Mouse (Mus musculus) midbrain, embryonic 16.5 days (tissue): ENCODE data around the gene Gm49369. TPM values are rescaled to one million over a fixed set of nuclear protein-coding genes. Genes with fewer than 3 reads are reported as not detected.
A peak's percentile ranks its signal among the peaks of the same experiment; 100 is the strongest.

Source experiments
- ATAC-seq: fragments of 200-750 bp; cut with Nextera tagmentation; 2 replicates; pipeline ENCODE4 v1.8.0; 2017; ENCODE audit warnings: moderate TSS enrichment
- H3K27ac ChIP-seq: fragments of 300-500 bp; sonication (generic); 2 replicates; pipeline ENCODE4 v1.5.1; 2014; ENCODE audit warnings: mild to moderate bottlenecking, low read length, mixed read lengths
- H3K27me3 ChIP-seq: fragments of 300-500 bp; sonication (generic); 2 replicates; pipeline ENCODE4 v1.6.1; 2014; ENCODE audit warnings: low read depth, low read length, mixed read lengths; ENCODE audit not compliant: control insufficient read depth, insufficient read depth
- H3K36me3 ChIP-seq: fragments of 300-500 bp; sonication (generic); 2 replicates; pipeline ENCODE4 v1.6.1; 2014; ENCODE audit warnings: mild to moderate bottlenecking, low read length, moderate library complexity, mixed read lengths; ENCODE audit not compliant: control insufficient read depth, insufficient read depth
- H3K4me1 ChIP-seq: fragments of 300-500 bp; sonication (generic); 2 replicates; pipeline ENCODE4 v1.6.1; 2014; ENCODE audit warnings: mild to moderate bottlenecking, low read length, mixed read lengths; ENCODE audit not compliant: control insufficient read depth, insufficient read depth
- H3K4me2 ChIP-seq: fragments of 300-500 bp; sonication (generic); 2 replicates; pipeline ENCODE4 v1.6.1; 2014; ENCODE audit warnings: mild to moderate bottlenecking, low read length, mixed read lengths
- H3K4me3 ChIP-seq: fragments of 300-500 bp; sonication (generic); 2 replicates; pipeline ENCODE4 v1.5.1; 2014; ENCODE audit warnings: low read depth, mild to moderate bottlenecking, low read length, moderate library complexity, mixed read lengths
- H3K9ac ChIP-seq: fragments of 300-500 bp; sonication (generic); 2 replicates; pipeline ENCODE4 v1.6.1; 2014; ENCODE audit warnings: low read depth, low read length, mixed read lengths
- H3K9me3 ChIP-seq: fragments of 300-500 bp; sonication (generic); replicated peaks from 2 replicates; pipeline ENCODE4 v1.6.1; 2014; ENCODE audit warnings: mild to moderate bottlenecking, low read length, mixed read lengths; ENCODE audit not compliant: control insufficient read depth, poor library complexity, severe bottlenecking
- WGBS: fragments of 180-500 bp; shearing (Covaris S2); extraction: QIAGEN DNeasy Blood & Tissue Kit; methylation state at CpG from one replicate; pipeline ENCODE4 v1.1.7; 2014; 5-methylcytosine and 5-hydroxymethylcytosine counted together
- polyA plus RNA-seq: library from polyadenylated mRNA; unstranded; fragments of >200 nt; fragmentation: Nextera tagmentation; extraction: Ambion mirVana; gene quantifications from 2 replicates; pipeline ENCODE4 v1.2.1, GENCODE M21; 2015

Gene Gm49369
- polyA plus RNA-seq, 1 experiment from 2014 or later: 2.5 TPM

- Histone ChIP-seq H3K9me3 (no peaks in the 10 kb centered on the region), H3K27ac (no peak overlapping the region), H3K36me3 (peaks cover 61% of the 10 kb centered on the region), H3K4me2 (no peak overlapping the region), H3K27me3 (no peaks in the 10 kb centered on the region), H3K4me3 (no peak overlapping the region), H3K9ac (no peak overlapping the region), H3K4me1 (no peaks in the 10 kb centered on the region)
- 90% methylated on average over 6 of the region's 6 CpGs for WGBS
- no peak for ATAC-seq
Observed at GRCm38 (mm10) chr7:142379186-142379585, 3.3 kb downstream of the Gm49369 start.

- H3K4me3 ChIP-seq: no peak overlapping the region
- H3K4me2 ChIP-seq: no peak overlapping the region
- no peak overlapping the region for H3K27ac ChIP-seq
- WGBS: 92% methylated on average over 14 of the region's 14 CpGs
- peaks cover 9% of the 10 kb centered on the region for H3K27me3 ChIP-seq
- no peak overlapping the region for H3K9ac ChIP-seq
- no peak for ATAC-seq
- H3K4me1 ChIP-seq: no peaks in the 10 kb centered on the region; the same call in 1 of the 2 replicates
- no peaks in the 10 kb centered on the region for H3K9me3 ChIP-seq
- peaks cover 54% of the 10 kb centered on the region for H3K36me3 ChIP-seq
Observed at GRCm38 (mm10) chr7:142377233-142377925, 5.1 kb downstream of the Gm49369 start.

- no peak for ATAC-seq
- no peak overlapping the region for H3K9ac ChIP-seq
- H3K4me1 ChIP-seq: peaks cover 3% of the 10 kb centered on the region; the same call in 1 of the 2 replicates
- peaks cover 18% of the 10 kb centered on the region for H3K27me3 ChIP-seq
- no peaks in the 10 kb centered on the region for H3K9me3 ChIP-seq
- no peak overlapping the region for H3K27ac ChIP-seq
- no peak overlapping the region for H3K4me2 ChIP-seq
- H3K36me3 ChIP-seq: peaks cover 46% of the 10 kb centered on the region
- 85% methylated on average over 4 of the region's 4 CpGs for WGBS
- no peak overlapping the region for H3K4me3 ChIP-seq
Observed at GRCm38 (mm10) chr7:142376096-142376495, 6.4 kb downstream of the Gm49369 start.

DNA sequence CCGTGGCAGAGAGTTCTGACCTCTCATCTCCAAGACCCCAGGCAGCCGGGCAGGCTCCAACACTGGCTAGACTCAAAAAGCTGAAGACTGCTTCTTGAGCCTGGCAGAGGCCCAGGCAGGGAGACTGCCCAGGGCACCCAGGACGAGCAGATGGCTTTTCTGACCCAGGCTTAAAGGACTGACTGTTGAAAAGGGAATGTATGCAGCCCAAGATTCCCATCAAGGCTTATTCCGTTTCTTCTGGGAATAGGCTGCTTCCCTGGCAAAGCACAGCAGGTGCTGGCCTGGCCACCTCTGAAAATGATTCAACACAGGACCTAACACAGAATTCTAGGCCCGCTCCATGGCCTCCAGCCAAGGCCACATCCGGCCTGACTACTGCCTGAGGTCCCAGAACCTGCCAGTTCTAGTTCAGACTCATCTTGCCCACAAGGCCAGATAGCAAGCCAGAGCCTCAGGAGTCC is 7.2 kb downstream of the Gm49369 start:
- Histone ChIP-seq H3K4me1 (peaks cover 3% of the 10 kb centered on the region; the same call in 1 of the 2 replicates), H3K27me3 (peaks cover 24% of the 10 kb centered on the region), H3K36me3 (peaks cover 38% of the 10 kb centered on the region), H3K9ac (no peak overlapping the region), H3K27ac (no peak overlapping the region), H3K4me3 (no peak overlapping the region), H3K9me3 (no peaks in the 10 kb centered on the region), H3K4me2 (no peak overlapping the region)
- 77% methylated on average over 6 of the region's 6 CpGs for WGBS
- no peak for ATAC-seq

GRCm38 (mm10) chr7:142374413-142375015 is 8.0 kb downstream of the Gm49369 start:
- H3K4me1 ChIP-seq: peaks cover 3% of the 10 kb centered on the region; the same call in 1 of the 2 replicates
- peaks cover 28% of the 10 kb centered on the region for H3K27me3 ChIP-seq
- no peak overlapping the region for H3K27ac ChIP-seq
- ATAC-seq: no peak
- no peaks in the 10 kb centered on the region for H3K9me3 ChIP-seq
- no peak overlapping the region for H3K4me3 ChIP-seq
- no peak overlapping the region for H3K9ac ChIP-seq
- peaks cover 31% of the 10 kb centered on the region for H3K36me3 ChIP-seq
- H3K4me2 ChIP-seq: no peak overlapping the region
- WGBS: 93% methylated on average over 5 of the region's 5 CpGs

DNA sequence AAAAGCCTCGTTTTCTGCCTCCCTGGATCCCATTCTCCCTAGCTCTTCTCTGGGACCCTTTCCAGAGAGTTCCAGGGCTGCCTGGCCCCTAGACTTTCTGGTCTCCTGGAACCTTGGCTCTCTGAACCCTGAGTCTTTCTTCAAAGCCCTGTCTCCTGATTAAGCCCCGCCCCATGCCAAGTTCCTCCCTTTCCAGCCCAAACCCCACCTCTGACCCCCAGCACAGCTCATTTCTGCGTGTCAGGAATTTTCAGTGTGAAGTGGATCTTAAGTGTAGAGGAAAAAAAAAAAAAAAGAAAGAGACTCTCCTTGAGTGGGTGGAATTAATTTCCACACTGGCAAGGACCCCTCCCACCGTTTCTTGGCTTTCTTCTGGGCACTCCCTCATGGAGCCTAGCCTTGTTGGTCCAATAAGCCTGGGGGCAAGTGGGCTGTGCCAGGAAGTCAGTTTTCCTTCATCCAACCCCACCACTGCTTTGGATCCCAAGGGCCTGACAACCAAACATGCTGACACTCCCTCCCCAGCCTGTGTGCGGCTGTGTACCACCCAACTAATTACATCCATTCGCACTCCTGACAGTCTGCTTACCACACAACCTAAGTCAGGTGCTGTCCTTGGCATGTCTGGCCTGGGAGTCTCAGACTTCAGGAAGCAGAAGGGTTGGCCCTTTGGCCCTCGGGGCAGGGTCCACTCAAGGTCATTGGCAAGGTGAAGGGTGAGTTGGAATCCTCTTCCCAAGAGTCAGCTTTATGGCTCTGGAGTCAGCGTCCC is 8.6 kb downstream of the Gm49369 start, which contains the start of gene Ifitm10:
Gene Ifitm10 (minus strand): TSS at position 113 of the 772 bp plus-strand sequence.
- peaks cover 3% of the 10 kb centered on the region; the same call in 1 of the 2 replicates for H3K4me1 ChIP-seq
- peak within 1 kb of the TSS; percentile 73 for H3K4me2 ChIP-seq
- 74% methylated on average over 8 of the region's 8 CpGs for WGBS
- H3K9me3 ChIP-seq: no peaks in the 10 kb centered on the region
- H3K27me3 ChIP-seq: peaks cover 28% of the 10 kb centered on the region
- no peak for ATAC-seq
- H3K36me3 ChIP-seq: peaks cover 26% of the 10 kb centered on the region
- peak within 1 kb of the TSS; percentile 44; the same call in 1 of the 2 replicates for H3K4me3 ChIP-seq
- no peak within 1 kb of the TSS for H3K27ac ChIP-seq
- no peak within 1 kb of the TSS for H3K9ac ChIP-seq

DNA sequence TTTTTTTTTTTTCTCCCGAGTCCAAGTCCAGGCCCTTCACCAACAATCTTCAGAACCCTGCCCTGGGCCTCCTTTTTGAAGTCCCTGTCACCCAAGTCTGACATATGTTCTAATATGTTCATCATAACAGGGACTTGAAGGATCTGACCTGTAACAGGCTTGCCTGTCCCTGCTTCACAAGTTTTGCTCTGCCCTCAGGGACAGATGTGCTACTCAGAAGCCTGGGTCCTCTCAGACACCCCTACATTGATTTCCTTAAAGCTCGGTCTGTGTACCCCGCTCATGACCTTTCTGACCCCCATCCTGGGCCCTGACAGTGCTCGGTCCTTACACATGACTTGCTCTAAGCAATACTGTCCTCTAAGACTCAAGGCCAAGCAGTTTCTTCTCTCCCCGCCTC is 9.4 kb downstream of the Gm49369 start:
- H3K9me3 ChIP-seq: no peaks in the 10 kb centered on the region
- H3K4me1 ChIP-seq: peaks cover 3% of the 10 kb centered on the region; the same call in 1 of the 2 replicates
- H3K36me3 ChIP-seq: peaks cover 22% of the 10 kb centered on the region
- 79% methylated on average over 5 of the region's 5 CpGs for WGBS
- no peak overlapping the region for H3K27ac ChIP-seq
- H3K9ac ChIP-seq: no peak overlapping the region
- no peak overlapping the region for H3K4me2 ChIP-seq
- H3K27me3 ChIP-seq: peaks cover 28% of the 10 kb centered on the region
- no peak overlapping the region for H3K4me3 ChIP-seq
- ATAC-seq: no peak

GRCm38 (mm10) chr7:142371768-142372661 is 10.5 kb downstream of the Gm49369 start:
- H3K9ac ChIP-seq: peak overlapping the region; percentile 62
- peaks cover 3% of the 10 kb centered on the region; the same call in 1 of the 2 replicates for H3K4me1 ChIP-seq
- H3K4me2 ChIP-seq: peak overlapping the region; percentile 73
- peak overlapping the region; percentile 44 for H3K4me3 ChIP-seq
- no peak overlapping the region for H3K27ac ChIP-seq
- no peaks in the 10 kb centered on the region for H3K9me3 ChIP-seq
- peaks cover 28% of the 10 kb centered on the region for H3K27me3 ChIP-seq
- peaks cover 18% of the 10 kb centered on the region for H3K36me3 ChIP-seq
- 2% methylated on average over 61 of the region's 64 CpGs for WGBS
- peak; percentile 59 for ATAC-seq
